Mouse (Mus musculus): ENCODE data around the gene Gzmb. TPM values are rescaled to one million over a fixed set of nuclear protein-coding genes. Genes with fewer than 3 reads are reported as not detected.
"Not testable (repeated sequence)": the region's sequence is repeated elsewhere in the genome, so short reads cannot be mapped to it uniquely, and the experiment has no call there.

Gene Gzmb
- polyA plus RNA-seq, 1 experiment = not detected

GRCm38 (mm10) chr14:56284356-56285325 is 22.6 kb upstream of the Gzmb start:
- H3K27ac ChIP-seq (ENCODE audit: insufficient read depth, low read length) = no peak overlapping the region
- TF ChIP-seq POLR2A (IDR thresholded peaks at IDR 0.05; ENCODE audit: low read depth, low read length) = no peak
- no peak for TF ChIP-seq CTCF (IDR thresholded peaks at IDR 0.05; ENCODE audit: borderline replicate concordance, insufficient read depth, low read length)
- H3K4me1 ChIP-seq (ENCODE audit: control insufficient read depth, insufficient read depth, low read length) = no peaks in the 10 kb centered on the region
- no peak overlapping the region for H3K4me3 ChIP-seq (ENCODE audit: insufficient read depth, low read length)

GRCm38 (mm10) chr14:56283816-56284215 is 21.8 kb upstream of the Gzmb start:
- Histone ChIP-seq H3K4me1 (ENCODE audit: control insufficient read depth, insufficient read depth, low read length) (no peaks in the 10 kb centered on the region), H3K27ac (ENCODE audit: insufficient read depth, low read length) (no peak overlapping the region), H3K4me3 (ENCODE audit: insufficient read depth, low read length) (no peak overlapping the region)
- TF ChIP-seq CTCF (IDR thresholded peaks at IDR 0.05; ENCODE audit: borderline replicate concordance, insufficient read depth, low read length) = no peak
- no peak for TF ChIP-seq POLR2A (IDR thresholded peaks at IDR 0.05; ENCODE audit: low read depth, low read length)

GRCm38 (mm10) chr14:56281090-56281489 is 19.0 kb upstream of the Gzmb start:
- H3K4me1 ChIP-seq (ENCODE audit: control insufficient read depth, insufficient read depth, low read length) = no peaks in the 10 kb centered on the region
- H3K4me3 ChIP-seq (ENCODE audit: insufficient read depth, low read length) = no peak overlapping the region
- TF ChIP-seq POLR2A (IDR thresholded peaks at IDR 0.05; ENCODE audit: low read depth, low read length) = no peak
- no peak for TF ChIP-seq CTCF (IDR thresholded peaks at IDR 0.05; ENCODE audit: borderline replicate concordance, insufficient read depth, low read length)
- no peak overlapping the region for H3K27ac ChIP-seq (ENCODE audit: insufficient read depth, low read length)

- H3K27ac ChIP-seq (ENCODE audit: insufficient read depth, low read length); H3K4me3 ChIP-seq (ENCODE audit: insufficient read depth, low read length): not testable (repeated sequence)
Measured at GRCm38 (mm10) chr14:56278691-56279090, 16.6 kb upstream of the Gzmb start.

GRCm38 (mm10) chr14:56276096-56276495 is 14.0 kb upstream of the Gzmb start:
- not testable (repeated sequence) for H3K4me1 ChIP-seq (ENCODE audit: control insufficient read depth, insufficient read depth, low read length); H3K4me3 ChIP-seq (ENCODE audit: insufficient read depth, low read length); H3K27ac ChIP-seq (ENCODE audit: insufficient read depth, low read length)

More at GRCm38 (mm10) chr14:56278691-56279090, 16.6 kb upstream of the Gzmb start:
- not testable (repeated sequence) for H3K4me1 ChIP-seq (ENCODE audit: control insufficient read depth, insufficient read depth, low read length)

- TF ChIP-seq POLR2A (IDR thresholded peaks at IDR 0.05; ENCODE audit: low read depth, low read length) (no peak), CTCF (IDR thresholded peaks at IDR 0.05; ENCODE audit: borderline replicate concordance, insufficient read depth, low read length) (no peak)
Measured at GRCm38 (mm10) chr14:56266109-56266508, 4.0 kb upstream of the Gzmb start.

GRCm38 (mm10) chr14:56240409-56240808 is 21.7 kb downstream of the Gzmb start:
- H3K4me3 ChIP-seq (ENCODE audit: insufficient read depth, low read length) = no peak overlapping the region
- H3K27ac ChIP-seq (ENCODE audit: insufficient read depth, low read length) = no peak overlapping the region
- TF ChIP-seq CTCF (IDR thresholded peaks at IDR 0.05; ENCODE audit: borderline replicate concordance, insufficient read depth, low read length) (no peak), POLR2A (IDR thresholded peaks at IDR 0.05; ENCODE audit: low read depth, low read length) (no peak)
- H3K4me1 ChIP-seq (ENCODE audit: control insufficient read depth, insufficient read depth, low read length) = no peaks in the 10 kb centered on the region

More at GRCm38 (mm10) chr14:56266109-56266508, 4.0 kb upstream of the Gzmb start:
- Histone ChIP-seq H3K27ac (ENCODE audit: insufficient read depth, low read length) (peak overlapping the region; percentile 61), H3K4me1 (ENCODE audit: control insufficient read depth, insufficient read depth, low read length) (no peaks in the 10 kb centered on the region; the same call in 1 of the 2 replicates), H3K4me3 (ENCODE audit: insufficient read depth, low read length) (no peak overlapping the region)

- TF ChIP-seq POLR2A (IDR thresholded peaks at IDR 0.05; ENCODE audit: low read depth, low read length) (no peak), CTCF (IDR thresholded peaks at IDR 0.05; ENCODE audit: borderline replicate concordance, insufficient read depth, low read length) (no peak)
- H3K4me3 ChIP-seq (ENCODE audit: insufficient read depth, low read length) = no peak within 1 kb of the TSS
- H3K4me1 ChIP-seq (ENCODE audit: control insufficient read depth, insufficient read depth, low read length) = no peaks in the 10 kb centered on the region
- H3K27ac ChIP-seq (ENCODE audit: insufficient read depth, low read length) = no peak within 1 kb of the TSS
Measured at GRCm38 (mm10) chr14:56234556-56234955, 27.5 kb downstream of the Gzmb start, which contains the start of gene Gzmc. Gene Gzmc (minus strand): TSS chr14:56234656.

- H3K4me3 ChIP-seq (ENCODE audit: insufficient read depth, low read length) = no peak within 1 kb of the TSS
- TF ChIP-seq CTCF (IDR thresholded peaks at IDR 0.05; ENCODE audit: borderline replicate concordance, insufficient read depth, low read length) (no peak), POLR2A (IDR thresholded peaks at IDR 0.05; ENCODE audit: low read depth, low read length) (no peak)
- H3K4me1 ChIP-seq (ENCODE audit: control insufficient read depth, insufficient read depth, low read length) = no peaks in the 10 kb centered on the region
- H3K27ac ChIP-seq (ENCODE audit: insufficient read depth, low read length) = no peak within 1 kb of the TSS
Measured at GRCm38 (mm10) chr14:56211317-56211716, 50.7 kb downstream of the Gzmb start, which contains the start of gene Gzmf. Gene Gzmf (minus strand): TSS chr14:56211417.

Other genes with a start within 250 kb of the Gzmb start
- 1.2 TPM in 1 of 2 replicates, not detected in the other for gene Mcpt1, start 244.3 kb downstream of the Gzmb start, polyA plus RNA-seq (2011; ENCODE audit: insufficient read length, low read depth, missing spikeins)
- not detected in 2 replicates for gene Mcpt9, start 231.8 kb downstream of the Gzmb start, polyA plus RNA-seq (2011; ENCODE audit: insufficient read length, low read depth, missing spikeins)
- gene Mcpt2, start 220.2 kb downstream of the Gzmb start, polyA plus RNA-seq (2011; ENCODE audit: insufficient read length, low read depth, missing spikeins) = not detected in 2 replicates
- gene Mcpt4, start 199.9 kb downstream of the Gzmb start, polyA plus RNA-seq (2011; ENCODE audit: insufficient read length, low read depth, missing spikeins) = not detected in 2 replicates
- gene Mcpt8, start 177.0 kb downstream of the Gzmb start, polyA plus RNA-seq (2011; ENCODE audit: insufficient read length, low read depth, missing spikeins) = 16.6 and 74.8 TPM in 2 replicates
- not detected in 2 replicates for gene Ctsg, start 159.7 kb downstream of the Gzmb start, polyA plus RNA-seq (2011; ENCODE audit: insufficient read length, low read depth, missing spikeins)
- 3.2 and 17.2 TPM in 2 replicates for gene Gzme, start 141.6 kb downstream of the Gzmb start, polyA plus RNA-seq (2011; ENCODE audit: insufficient read length, low read depth, missing spikeins)
- 1.6 TPM in 1 of 2 replicates, not detected in the other for gene Gzmd, start 129.7 kb downstream of the Gzmb start, polyA plus RNA-seq (2011; ENCODE audit: insufficient read length, low read depth, missing spikeins)
- gene Gzmg, start 102.7 kb downstream of the Gzmb start, polyA plus RNA-seq (2011; ENCODE audit: insufficient read length, low read depth, missing spikeins) = not detected in 2 replicates
- gene Gzmn, start 87.7 kb downstream of the Gzmb start, polyA plus RNA-seq (2011; ENCODE audit: insufficient read length, low read depth, missing spikeins) = not detected in 2 replicates
- gene Gzmf, start 50.8 kb downstream of the Gzmb start, polyA plus RNA-seq (2011; ENCODE audit: insufficient read length, low read depth, missing spikeins) = not detected in 2 replicates
- not detected in 2 replicates for gene Gzmc, start 27.6 kb downstream of the Gzmb start, polyA plus RNA-seq (2011; ENCODE audit: insufficient read length, low read depth, missing spikeins)
- not detected in 2 replicates for gene Atp12a, start 102.8 kb upstream of the Gzmb start, polyA plus RNA-seq (2011; ENCODE audit: insufficient read length, low read depth, missing spikeins)
- 1.7 and 1.9 TPM in 2 replicates for gene Rnf17, start 140.3 kb upstream of the Gzmb start, polyA plus RNA-seq (2011; ENCODE audit: insufficient read length, low read depth, missing spikeins)